22 mouse cellular contexts compared by ENCODE assay signal in the genomic region with DNA sequence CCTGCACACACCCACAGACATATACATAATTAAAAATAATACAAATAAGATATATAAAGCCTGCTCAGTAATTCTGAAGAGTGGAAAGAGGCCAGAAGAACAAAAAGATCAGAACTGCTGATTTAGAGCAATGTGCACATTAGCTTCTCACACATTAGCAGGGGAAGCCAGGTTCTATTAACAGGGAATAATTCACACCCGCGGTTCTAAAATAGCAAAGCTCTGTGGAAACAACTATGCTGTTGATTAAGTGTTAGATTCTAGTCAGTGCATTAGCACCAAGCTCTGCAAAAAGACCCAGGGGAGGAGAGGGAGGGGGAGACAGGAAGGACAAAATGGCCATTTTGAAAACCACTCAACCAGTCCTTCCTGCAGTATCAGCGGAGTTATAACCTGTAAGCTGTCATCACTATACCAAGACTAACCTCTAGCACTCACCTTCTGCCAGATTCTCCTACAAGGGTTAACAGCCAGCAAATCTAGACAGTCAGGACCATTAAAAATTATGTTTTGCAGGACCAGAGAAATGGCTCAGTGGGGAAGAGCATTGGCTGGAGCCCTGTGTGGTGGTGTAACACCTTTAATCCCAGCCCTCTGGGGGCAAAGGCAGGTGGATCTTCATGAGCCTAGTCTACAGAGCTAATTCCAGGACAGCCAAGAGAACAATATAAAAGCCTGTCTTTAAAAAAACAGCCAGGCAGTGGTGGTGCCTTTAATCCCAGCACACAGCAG. TPM values are rescaled to one million over a fixed set of nuclear protein-coding genes. Genes with fewer than 3 reads are reported as not detected.
A peak's percentile ranks its signal among the peaks of the same experiment; 100 is the strongest.
DNase-seq lines count a peak whose midpoint lies in the region; ATAC-seq and TF ChIP-seq lines count a peak whose summit lies in the region.
"Had no signal": no experiment of that assay in that cellular context is flagged by ENCODE, and none has a peak within 500 bp of the region (broad histone marks: within the 10 kb centered on the region; RNA-seq: fewer than 3 reads in every experiment).

No protein-coding gene starts in this region.

- 81% methylated on average over 3 of the region's 3 CpGs for WGBS in forebrain, embryonic 13.5 days
- 87% methylated on average over 3 of the region's 3 CpGs for WGBS in forebrain, embryonic 12.5 days
- 79% methylated on average over 3 of the region's 3 CpGs for WGBS in hindbrain, embryonic 13.5 days
- WGBS in hindbrain, embryonic 12.5 days = 80% methylated on average over 3 of the region's 3 CpGs
- 94% methylated on average over 3 of the region's 3 CpGs for WGBS in midbrain, embryonic 11.5 days
- 90% methylated on average over 3 of the region's 3 CpGs for WGBS in midbrain, postnatal 0 days

- H3K36me3 ChIP-seq in forebrain, embryonic 13.5 days (ENCODE audit: poor library complexity, severe bottlenecking) = peaks cover 9% of the 10 kb centered on the region; the same call in 1 of the 2 replicates
- H3K36me3 ChIP-seq in forebrain, embryonic 12.5 days (replicated peaks) = peaks cover 7% of the 10 kb centered on the region
- 0 out of 2 replicates have a peak, but pooled peaks cover 4% of the 10 kb centered on the region for H3K36me3 ChIP-seq in hindbrain, embryonic 13.5 days
- H3K36me3 ChIP-seq in hindbrain, embryonic 12.5 days = no peaks in the 10 kb centered on the region
- no peaks in the 10 kb centered on the region for H3K36me3 ChIP-seq in midbrain, embryonic 11.5 days (ENCODE audit: control insufficient read depth, insufficient read depth, low read length)
- H3K36me3 ChIP-seq in midbrain, postnatal 0 days (ENCODE audit: insufficient read depth, low read length) = peaks cover 4% of the 10 kb centered on the region; the same call in 1 of the 2 replicates

- DNase-seq in midbrain, embryonic 11.5 days (ENCODE audit: low spot score, missing footprints) = peak; percentile 59
- no peak for DNase-seq in midbrain, postnatal 0 days (ENCODE audit: low spot score)
- no peak for DNase-seq in testis, postnatal 14 days (ENCODE audit: low spot score)
- DNase-seq: adrenal gland, adult 2 months; cerebellum, adult 11 months; cerebellum, postnatal 14 days; lung, adult 18-20 months; lung, postnatal 14 days; midbrain, embryonic 14.5 days; right cerebral cortex, postnatal 4 days; thymus, postnatal 14 days had no signal

- H3K27ac ChIP-seq in forebrain, embryonic 13.5 days = 0 out of 2 replicates have a peak overlapping the region, but pooled peaks have one; percentile 14
- H3K27ac ChIP-seq in forebrain, embryonic 12.5 days = no peak overlapping the region
- peak overlapping the region; percentile 10; the same call in 1 of the 2 replicates for H3K27ac ChIP-seq in hindbrain, embryonic 13.5 days
- no peak overlapping the region for H3K27ac ChIP-seq in hindbrain, embryonic 12.5 days
- H3K27ac ChIP-seq in midbrain, embryonic 11.5 days (ENCODE audit: low read depth, low read length) = no peak overlapping the region
- no peak overlapping the region for H3K27ac ChIP-seq in midbrain, postnatal 0 days (ENCODE audit: low read depth, low read length)
- H3K27ac ChIP-seq: kidney, embryonic 15.5 days; stomach, postnatal 0 days had no signal

- no peak overlapping the region for H3K9ac ChIP-seq in forebrain, embryonic 13.5 days
- H3K9ac ChIP-seq in forebrain, embryonic 12.5 days = no peak overlapping the region
- no peak overlapping the region for H3K9ac ChIP-seq in hindbrain, embryonic 13.5 days
- no peak overlapping the region for H3K9ac ChIP-seq in hindbrain, embryonic 12.5 days
- no peak overlapping the region for H3K9ac ChIP-seq in midbrain, embryonic 11.5 days (ENCODE audit: low read length)
- no peak overlapping the region for H3K9ac ChIP-seq in midbrain, postnatal 0 days (replicated peaks; ENCODE audit: low read length, poor library complexity, severe bottlenecking)
- H3K9ac ChIP-seq: heart, embryonic 12.5 days; kidney, embryonic 15.5 days had no signal

- H3K27me3 ChIP-seq in forebrain, embryonic 13.5 days = no peaks in the 10 kb centered on the region
- no peaks in the 10 kb centered on the region for H3K27me3 ChIP-seq in forebrain, embryonic 12.5 days
- no peaks in the 10 kb centered on the region for H3K27me3 ChIP-seq in hindbrain, embryonic 13.5 days
- no peaks in the 10 kb centered on the region for H3K27me3 ChIP-seq in hindbrain, embryonic 12.5 days
- no peaks in the 10 kb centered on the region for H3K27me3 ChIP-seq in midbrain, embryonic 11.5 days (ENCODE audit: control insufficient read depth, insufficient read depth, low read length)
- no peaks in the 10 kb centered on the region for H3K27me3 ChIP-seq in midbrain, postnatal 0 days (ENCODE audit: insufficient read depth, low read length)
- H3K27me3 ChIP-seq: heart, embryonic 12.5 days; kidney, embryonic 15.5 days had no signal

- no peak overlapping the region for H3K4me3 ChIP-seq in forebrain, embryonic 13.5 days
- no peak overlapping the region for H3K4me3 ChIP-seq in forebrain, embryonic 12.5 days (replicated peaks)
- no peak overlapping the region for H3K4me3 ChIP-seq in hindbrain, embryonic 13.5 days
- no peak overlapping the region for H3K4me3 ChIP-seq in hindbrain, embryonic 12.5 days
- no peak overlapping the region for H3K4me3 ChIP-seq in midbrain, embryonic 11.5 days (ENCODE audit: low read depth, low read length)
- no peak overlapping the region for H3K4me3 ChIP-seq in midbrain, postnatal 0 days (ENCODE audit: low read depth, low read length)
- H3K4me3 ChIP-seq: heart, embryonic 12.5 days; kidney, embryonic 15.5 days; myocyte had no signal

- no peak for TF ChIP-seq CTCF in midbrain, postnatal 0 days (IDR thresholded peaks at IDR 0.05)

- no peak overlapping the region for H3K4me2 ChIP-seq in forebrain, embryonic 13.5 days
- no peak overlapping the region for H3K4me2 ChIP-seq in forebrain, embryonic 12.5 days
- no peak overlapping the region for H3K4me2 ChIP-seq in hindbrain, embryonic 13.5 days
- H3K4me2 ChIP-seq in hindbrain, embryonic 12.5 days (replicated peaks) = no peak overlapping the region
- H3K4me2 ChIP-seq in midbrain, embryonic 11.5 days = no peak overlapping the region
- no peak overlapping the region for H3K4me2 ChIP-seq in midbrain, postnatal 0 days (ENCODE audit: low read depth, low read length, poor library complexity, severe bottlenecking)
- H3K4me2 ChIP-seq: heart, embryonic 12.5 days; kidney, embryonic 15.5 days; liver, embryonic 11.5 days had no signal

- no peaks in the 10 kb centered on the region for H3K9me3 ChIP-seq in forebrain, embryonic 13.5 days (replicated peaks)
- no peaks in the 10 kb centered on the region for H3K9me3 ChIP-seq in forebrain, embryonic 12.5 days
- no peaks in the 10 kb centered on the region for H3K9me3 ChIP-seq in hindbrain, embryonic 13.5 days
- H3K9me3 ChIP-seq in hindbrain, embryonic 12.5 days (replicated peaks) = no peaks in the 10 kb centered on the region
- no peaks in the 10 kb centered on the region for H3K9me3 ChIP-seq in midbrain, embryonic 11.5 days (ENCODE audit: control insufficient read depth, low read length)
- H3K9me3 ChIP-seq in midbrain, postnatal 0 days (ENCODE audit: low read length) = no peaks in the 10 kb centered on the region
- H3K9me3 ChIP-seq: heart, embryonic 12.5 days; kidney, embryonic 15.5 days had no signal

- peaks cover 3% of the 10 kb centered on the region; the same call in 1 of the 2 replicates for H3K4me1 ChIP-seq in forebrain, embryonic 13.5 days
- 0 out of 2 replicates have a peak, but pooled peaks cover 5% of the 10 kb centered on the region for H3K4me1 ChIP-seq in forebrain, embryonic 12.5 days
- H3K4me1 ChIP-seq in hindbrain, embryonic 13.5 days (replicated peaks) = peaks cover 21% of the 10 kb centered on the region; the same call in 1 of the 2 replicates
- no peaks in the 10 kb centered on the region for H3K4me1 ChIP-seq in hindbrain, embryonic 12.5 days
- H3K4me1 ChIP-seq in midbrain, embryonic 11.5 days (ENCODE audit: control insufficient read depth, insufficient read depth, low read length) = no peaks in the 10 kb centered on the region
- H3K4me1 ChIP-seq in midbrain, postnatal 0 days (ENCODE audit: insufficient read depth, low read length) = no peaks in the 10 kb centered on the region

- ATAC-seq in forebrain, embryonic 13.5 days = peak; percentile 21; the same call in 1 of the 2 replicates
- no peak for ATAC-seq in forebrain, embryonic 12.5 days (ENCODE audit: low FRiP score)
- no peak for ATAC-seq in hindbrain, embryonic 13.5 days (ENCODE audit: low FRiP score)
- no peak for ATAC-seq in hindbrain, embryonic 12.5 days (ENCODE audit: low FRiP score)
- no peak for ATAC-seq in midbrain, embryonic 11.5 days (ENCODE audit: low FRiP score)
- ATAC-seq in midbrain, postnatal 0 days (ENCODE audit: low FRiP score) = no peak
- no peak for ATAC-seq in cerebellum, adult (ENCODE audit: insufficient number of reproducible peaks, low FRiP score, low TSS enrichment)
- ATAC-seq: intestine, postnatal 0 days had no signal

RNA-seq across cellular contexts. Expression of a gene that starts 45.0 kb away (rescaled TPM):
- polyA plus RNA-seq in forebrain, embryonic 13.5 days (2015; fragmentation: Nextera tagmentation; extraction: Ambion mirVana) = 184 and 193 TPM in 2 replicates
- 199 and 207 TPM in 2 replicates for polyA plus RNA-seq in forebrain, embryonic 12.5 days (2016; fragmentation: Nextera tagmentation; extraction: Ambion mirVana)
- 196 and 199 TPM in 2 replicates for polyA plus RNA-seq in hindbrain, embryonic 13.5 days (2015; fragmentation: Nextera tagmentation; extraction: Ambion mirVana)
- 192 and 212 TPM in 2 replicates for polyA plus RNA-seq in hindbrain, embryonic 12.5 days (2016; fragmentation: Nextera tagmentation; extraction: Ambion mirVana)
- polyA plus RNA-seq in midbrain, embryonic 11.5 days (2014; fragmentation: Nextera tagmentation; extraction: Ambion mirVana) = 209 and 223 TPM in 2 replicates
- total RNA-seq in midbrain, postnatal 0 days (2014; rRNA removed) = 61.3 and 63.1 TPM in 2 replicates
- polyA plus RNA-seq in midbrain, postnatal 0 days (2015; fragmentation: Nextera tagmentation; extraction: Ambion mirVana) = 196 and 197 TPM in 2 replicates

Comparison
In these comparisons a context has a peak if more than half of its experiments do, and no peak if none do; other contexts are left out.
1. H3K27ac ChIP-seq: peak in forebrain, embryonic 13.5 days (single experiment) and hindbrain, embryonic 13.5 days (single experiment); none in forebrain, embryonic 12.5 days (single experiment), hindbrain, embryonic 12.5 days (single experiment), midbrain, embryonic 11.5 days (single experiment) and midbrain, postnatal 0 days (single experiment).